Mouse (Mus musculus): ENCODE measurements around the gene Iqschfp. TPM values are rescaled to one million over a fixed set of nuclear protein-coding genes. Genes with fewer than 3 reads are reported as not detected.

Iqschfp gene
- total RNA-seq, 2 experiments from 2014 or later = 18.6 to 20.3 TPM

GRCm38 (mm10) chr3:68587567-68588245, 695.7 kb downstream of the Iqschfp start:
- DNase-seq (ENCODE audit: low spot score in 2 of 2) = no peak

GRCm38 (mm10) chr3:68589220-68589840, 697.3 kb downstream of the Iqschfp start:
- DNase-seq (ENCODE audit: low spot score in 2 of 2) = no peak

- DNase-seq (ENCODE audit: low spot score in 2 of 2) = no peak
These were observed 698.4 kb downstream of the Iqschfp start for GRCm38 (mm10) chr3:68590436-68590835.

GRCm38 (mm10) chr3:68592575-68592974, 700.5 kb downstream of the Iqschfp start:
- no peak for DNase-seq (ENCODE audit: low spot score in 2 of 2)

GRCm38 (mm10) chr3:68593073-68593867, 701.2 kb downstream of the Iqschfp start:
- no peak for DNase-seq (ENCODE audit: low spot score in 2 of 2)

- DNase-seq (ENCODE audit: low spot score in 2 of 2) = no peak
These were observed 703.4 kb downstream of the Iqschfp start for GRCm38 (mm10) chr3:68595316-68595925.

- DNase-seq (ENCODE audit: low spot score in 2 of 2) = no peak
These were observed 704.9 kb downstream of the Iqschfp start for GRCm38 (mm10) chr3:68596938-68597337.

GRCm38 (mm10) chr3:68602891-68603290, 710.9 kb downstream of the Iqschfp start:
- DNase-seq (ENCODE audit: low spot score in 2 of 2) = no peak

GRCm38 (mm10) chr3:68604467-68604866, 712.4 kb downstream of the Iqschfp start:
- no peak for DNase-seq (ENCODE audit: low spot score in 2 of 2)

- DNase-seq (ENCODE audit: low spot score in 2 of 2) = peak in 1 of 2 experiments; percentile 54
These were observed 712.9 kb downstream of the Iqschfp start for GRCm38 (mm10) chr3:68604962-68605361.

- no peak for DNase-seq (ENCODE audit: low spot score in 2 of 2)
These were observed 714.0 kb downstream of the Iqschfp start for GRCm38 (mm10) chr3:68605942-68606603.

GRCm38 (mm10) chr3:68606730-68607129, 714.7 kb downstream of the Iqschfp start:
- no peak for DNase-seq (ENCODE audit: low spot score in 2 of 2)

- no peak for DNase-seq (ENCODE audit: low spot score in 2 of 2)
These were observed 715.3 kb downstream of the Iqschfp start for GRCm38 (mm10) chr3:68607336-68607735.

- peak in 1 of 2 experiments; percentile 57 for DNase-seq (ENCODE audit: low spot score in 2 of 2)
These were observed 716.9 kb downstream of the Iqschfp start for GRCm38 (mm10) chr3:68608848-68609497.

- no peak for DNase-seq (ENCODE audit: low spot score in 2 of 2)
These were observed 718.0 kb downstream of the Iqschfp start for GRCm38 (mm10) chr3:68610011-68610410.

- DNase-seq (ENCODE audit: low spot score in 2 of 2) = no peak
These were observed 718.7 kb downstream of the Iqschfp start for GRCm38 (mm10) chr3:68610598-68611261.

GRCm38 (mm10) chr3:68615042-68615810, 723.2 kb downstream of the Iqschfp start:
- DNase-seq (ENCODE audit: low spot score in 2 of 2) = peak in 1 of 2 experiments; percentile 58

GRCm38 (mm10) chr3:68616363-68616762, 724.3 kb downstream of the Iqschfp start:
- DNase-seq (ENCODE audit: low spot score in 2 of 2) = no peak

GRCm38 (mm10) chr3:68617708-68618107, 725.7 kb downstream of the Iqschfp start:
- no peak for DNase-seq (ENCODE audit: low spot score in 2 of 2)
